Mouse (Mus musculus): ENCODE measurements at regions not wholly inside any gene's neighbourhood (a gene's known extent, or its start where the extent isn't known, plus 50 kb on each side); places are given as distances from the start of the nearest gene placed in this dataset.
"Not testable (repeated sequence)": the region's sequence is repeated elsewhere in the genome, so short reads cannot be mapped to it uniquely, and the experiment has no call there.

DNA sequence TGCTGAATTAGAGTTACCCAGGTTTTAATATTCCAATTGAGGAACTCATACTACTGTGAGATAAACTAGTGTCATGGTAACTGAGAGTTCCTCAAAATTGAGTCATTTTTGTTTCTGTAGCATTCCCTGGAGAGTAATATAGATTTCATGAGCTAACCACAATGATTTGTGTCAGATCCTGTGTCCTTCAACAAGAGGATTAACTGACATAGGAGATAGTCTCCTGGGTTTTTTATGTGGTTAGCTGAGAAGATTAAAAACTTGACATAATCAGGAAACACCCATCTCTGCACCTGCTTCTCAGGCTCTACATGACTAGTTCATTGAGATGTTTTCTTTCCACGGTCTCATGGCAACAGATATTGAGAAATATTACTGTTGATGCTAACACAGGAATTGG is 1001.2 kb downstream of the Adam6a start:
- H3K4me2 ChIP-seq (replicated peaks); DNase-seq (ENCODE audit: low spot score); H3K4me3 ChIP-seq (replicated peaks; ENCODE audit: low read length); H3K4me1 ChIP-seq (replicated peaks; ENCODE audit: control insufficient read depth, insufficient read depth, low read length); H3K27me3 ChIP-seq (ENCODE audit: control insufficient read depth, insufficient read depth, low read length); H3K36me3 ChIP-seq (replicated peaks; ENCODE audit: control insufficient read depth, insufficient read depth); H3K27ac ChIP-seq; ATAC-seq (ENCODE audit: low FRiP score); H3K9ac ChIP-seq: not testable (repeated sequence)
- 63% methylated on average over 1 of the region's 1 CpGs for WGBS
- peaks cover 39% of the 10 kb centered on the region for H3K9me3 ChIP-seq (ENCODE audit: control insufficient read depth, low read length)

DNA sequence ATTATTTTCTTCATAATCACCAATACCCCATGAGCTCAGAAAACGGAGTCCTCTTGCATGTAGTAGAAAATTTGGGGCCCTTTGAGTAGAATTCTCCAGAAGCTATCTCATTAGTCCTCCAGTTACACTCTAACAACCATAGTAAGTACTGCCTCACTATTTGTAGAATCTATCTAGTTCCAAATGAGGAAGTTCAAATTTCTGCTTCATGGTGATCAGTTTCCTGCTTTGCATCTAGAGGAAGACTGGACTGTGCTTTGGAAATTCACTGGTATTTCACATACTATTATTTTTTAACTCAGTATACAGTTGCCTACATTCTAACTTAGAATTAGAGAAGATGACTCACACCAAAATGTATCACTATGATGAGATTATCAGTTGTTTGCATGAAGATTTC is 1018.7 kb downstream of the Adam6a start:
- no peaks in the 10 kb centered on the region for H3K4me1 ChIP-seq (replicated peaks; ENCODE audit: control insufficient read depth, insufficient read depth, low read length)
- no peak overlapping the region for H3K27ac ChIP-seq
- no peaks in the 10 kb centered on the region for H3K36me3 ChIP-seq (replicated peaks; ENCODE audit: control insufficient read depth, insufficient read depth)
- H3K9ac ChIP-seq, result no peak overlapping the region
- ATAC-seq (ENCODE audit: low FRiP score), result no peak
- no peak overlapping the region for H3K4me2 ChIP-seq (replicated peaks)
- H3K4me3 ChIP-seq (replicated peaks; ENCODE audit: low read length), result no peak overlapping the region
- DNase-seq (ENCODE audit: low spot score), result no peak
- no peaks in the 10 kb centered on the region for H3K27me3 ChIP-seq (ENCODE audit: control insufficient read depth, insufficient read depth, low read length)
- 60% methylated on average over 1 of the region's 1 CpGs for WGBS
- H3K9me3 ChIP-seq (ENCODE audit: control insufficient read depth, low read length), result peaks cover 65% of the 10 kb centered on the region; the same call in 1 of the 2 replicates

GRCm38 (mm10) chr12:114562978-114563377 is 1019.3 kb downstream of the Adam6a start:
- Histone ChIP-seq H3K4me1 (replicated peaks; ENCODE audit: control insufficient read depth, insufficient read depth, low read length) (no peaks in the 10 kb centered on the region), H3K4me2 (replicated peaks) (no peak overlapping the region), H3K4me3 (replicated peaks; ENCODE audit: low read length) (no peak overlapping the region), H3K9me3 (ENCODE audit: control insufficient read depth, low read length) (peaks cover 65% of the 10 kb centered on the region; the same call in 1 of the 2 replicates), H3K27ac (no peak overlapping the region), H3K9ac (no peak overlapping the region), H3K36me3 (replicated peaks; ENCODE audit: control insufficient read depth, insufficient read depth) (no peaks in the 10 kb centered on the region), H3K27me3 (ENCODE audit: control insufficient read depth, insufficient read depth, low read length) (no peaks in the 10 kb centered on the region)
- WGBS, result 60% methylated on average over 5 of the region's 5 CpGs
- no peak for ATAC-seq (ENCODE audit: low FRiP score)
- DNase-seq (ENCODE audit: low spot score), result no peak

DNA sequence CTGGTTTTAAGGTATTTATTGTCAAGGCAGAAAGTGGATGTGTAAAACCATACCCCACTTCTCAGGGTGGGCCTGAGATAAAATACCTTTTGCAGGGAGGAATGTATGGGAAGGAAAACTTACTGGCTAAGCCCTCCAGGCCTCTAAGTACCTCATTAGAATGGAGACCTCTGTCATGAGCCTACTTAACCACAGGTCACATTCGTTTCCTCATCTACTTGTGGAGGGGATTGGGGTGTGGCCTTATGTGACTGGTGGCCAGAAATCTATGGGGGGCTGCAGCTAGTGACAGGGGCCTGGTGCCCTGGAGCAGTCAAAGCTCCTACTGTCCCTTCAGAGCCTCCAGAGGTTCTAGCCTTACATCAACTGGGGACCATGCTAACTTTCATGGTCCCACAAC is 1020.0 kb downstream of the Adam6a start:
- Histone ChIP-seq H3K9me3 (ENCODE audit: control insufficient read depth, low read length) (peaks cover 60% of the 10 kb centered on the region; the same call in 1 of the 2 replicates), H3K27me3 (ENCODE audit: control insufficient read depth, insufficient read depth, low read length) (no peaks in the 10 kb centered on the region), H3K9ac (no peak overlapping the region), H3K4me2 (replicated peaks) (no peak overlapping the region), H3K4me1 (replicated peaks; ENCODE audit: control insufficient read depth, insufficient read depth, low read length) (no peaks in the 10 kb centered on the region), H3K36me3 (replicated peaks; ENCODE audit: control insufficient read depth, insufficient read depth) (no peaks in the 10 kb centered on the region), H3K4me3 (replicated peaks; ENCODE audit: low read length) (no peak overlapping the region), H3K27ac (no peak overlapping the region)
- ATAC-seq (ENCODE audit: low FRiP score), result no peak
- no peak for DNase-seq (ENCODE audit: low spot score)
- 62% methylated on average over 1 of the region's 1 CpGs for WGBS

DNA sequence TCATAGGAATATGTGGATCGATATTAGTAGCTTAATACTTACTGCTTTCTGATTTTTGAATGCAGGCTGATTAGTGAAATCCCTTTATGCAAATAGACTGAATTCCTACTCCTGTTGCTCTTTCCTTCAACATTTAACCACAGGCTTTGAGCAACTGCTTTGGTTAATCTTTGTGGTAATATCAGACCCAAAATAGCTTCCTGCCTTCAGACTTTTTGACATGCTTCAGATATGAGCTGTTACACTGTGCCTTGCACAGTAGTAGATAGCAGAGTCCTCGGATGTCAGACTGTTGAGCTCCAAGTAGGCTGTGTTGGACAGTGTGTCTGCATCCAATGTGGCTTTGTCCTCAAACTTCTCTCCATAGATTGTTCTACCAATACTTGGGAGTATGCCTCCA is 1020.6 kb downstream of the Adam6a start:
- no peaks in the 10 kb centered on the region for H3K27me3 ChIP-seq (ENCODE audit: control insufficient read depth, insufficient read depth, low read length)
- H3K4me2 ChIP-seq (replicated peaks), result no peak overlapping the region
- H3K36me3 ChIP-seq (replicated peaks; ENCODE audit: control insufficient read depth, insufficient read depth), result no peaks in the 10 kb centered on the region
- H3K9me3 ChIP-seq (ENCODE audit: control insufficient read depth, low read length), result peaks cover 57% of the 10 kb centered on the region; the same call in 1 of the 2 replicates
- DNase-seq (ENCODE audit: low spot score) (no peak), ATAC-seq (ENCODE audit: low FRiP score) (no peak)
- WGBS, result 71% methylated on average over 2 of the region's 2 CpGs
- no peaks in the 10 kb centered on the region for H3K4me1 ChIP-seq (replicated peaks; ENCODE audit: control insufficient read depth, insufficient read depth, low read length)
- H3K27ac ChIP-seq, result no peak overlapping the region
- no peak overlapping the region for H3K4me3 ChIP-seq (replicated peaks; ENCODE audit: low read length)
- no peak overlapping the region for H3K9ac ChIP-seq

DNA sequence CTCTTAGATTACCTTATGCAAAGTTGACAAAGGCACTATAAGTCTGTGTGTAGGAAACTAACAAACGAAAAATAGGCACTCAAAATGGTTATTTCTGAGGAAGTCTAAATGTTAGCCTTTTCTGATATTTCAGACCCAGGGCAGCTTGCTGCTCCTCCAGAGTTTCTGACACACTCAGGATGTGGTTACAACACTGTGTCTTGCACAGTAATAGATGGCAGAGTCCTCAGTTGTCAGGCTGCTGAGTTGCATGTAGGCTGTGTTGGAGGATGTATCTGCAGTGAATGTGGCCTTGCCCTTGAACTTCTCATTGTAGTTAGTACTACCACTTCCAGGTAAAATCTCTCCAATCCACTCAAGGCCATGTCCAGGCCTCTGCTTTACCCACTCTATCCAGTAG is 1039.7 kb downstream of the Adam6a start:
- Histone ChIP-seq H3K4me2 (replicated peaks) (no peak overlapping the region), H3K27ac (no peak overlapping the region), H3K27me3 (ENCODE audit: control insufficient read depth, insufficient read depth, low read length) (no peaks in the 10 kb centered on the region), H3K4me1 (replicated peaks; ENCODE audit: control insufficient read depth, insufficient read depth, low read length) (no peaks in the 10 kb centered on the region), H3K4me3 (replicated peaks; ENCODE audit: low read length) (no peak overlapping the region), H3K36me3 (replicated peaks; ENCODE audit: control insufficient read depth, insufficient read depth) (no peaks in the 10 kb centered on the region), H3K9me3 (ENCODE audit: control insufficient read depth, low read length) (peaks cover 55% of the 10 kb centered on the region), H3K9ac (no peak overlapping the region)
- DNase-seq (ENCODE audit: low spot score) (no peak), ATAC-seq (ENCODE audit: low FRiP score) (no peak)
- WGBS, result 67% methylated on average over 1 of the region's 1 CpGs

- Histone ChIP-seq H3K4me2 (replicated peaks) (no peak overlapping the region), H3K9me3 (ENCODE audit: control insufficient read depth, low read length) (peaks cover 42% of the 10 kb centered on the region), H3K4me3 (replicated peaks; ENCODE audit: low read length) (no peak overlapping the region), H3K36me3 (replicated peaks; ENCODE audit: control insufficient read depth, insufficient read depth) (no peaks in the 10 kb centered on the region), H3K4me1 (replicated peaks; ENCODE audit: control insufficient read depth, insufficient read depth, low read length) (no peaks in the 10 kb centered on the region), H3K27ac (no peak overlapping the region), H3K9ac (no peak overlapping the region), H3K27me3 (ENCODE audit: control insufficient read depth, insufficient read depth, low read length) (no peaks in the 10 kb centered on the region)
- DNase-seq (ENCODE audit: low spot score) (no peak), ATAC-seq (ENCODE audit: low FRiP score) (no peak)
- WGBS, result 65% methylated on average over 2 of the region's 2 CpGs
Observed at GRCm38 (mm10) chr12:114587227-114587626, 1043.5 kb downstream of the Adam6a start.

DNA sequence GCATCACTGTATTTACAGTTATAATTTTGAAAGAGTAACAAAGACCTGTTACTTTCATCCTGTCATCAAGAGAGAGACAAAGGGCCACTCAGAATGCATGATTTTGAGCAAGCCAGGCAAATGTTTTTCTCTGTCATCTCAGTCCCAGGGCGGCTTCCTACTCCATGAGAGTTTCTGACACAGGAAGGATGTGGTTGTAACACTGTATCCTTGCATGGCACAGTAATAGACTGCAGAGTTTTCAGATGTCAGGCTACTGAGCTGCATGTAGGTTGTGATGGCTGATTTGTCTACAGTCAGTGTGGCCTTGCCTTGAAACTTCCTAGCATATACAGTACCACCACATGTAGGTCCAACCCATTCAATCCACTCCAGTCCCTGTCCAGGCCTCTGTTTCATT is 1054.0 kb downstream of the Adam6a start:
- H3K9ac ChIP-seq, result no peak overlapping the region
- WGBS, result 68% methylated on average over 1 of the region's 1 CpGs
- no peaks in the 10 kb centered on the region for H3K36me3 ChIP-seq (replicated peaks; ENCODE audit: control insufficient read depth, insufficient read depth)
- no peaks in the 10 kb centered on the region for H3K4me1 ChIP-seq (replicated peaks; ENCODE audit: control insufficient read depth, insufficient read depth, low read length)
- no peak overlapping the region for H3K4me2 ChIP-seq (replicated peaks)
- H3K27me3 ChIP-seq (ENCODE audit: control insufficient read depth, insufficient read depth, low read length), result no peaks in the 10 kb centered on the region
- no peak for DNase-seq (ENCODE audit: low spot score)
- no peak overlapping the region for H3K4me3 ChIP-seq (replicated peaks; ENCODE audit: low read length)
- H3K27ac ChIP-seq, result no peak overlapping the region
- ATAC-seq (ENCODE audit: low FRiP score), result no peak
- H3K9me3 ChIP-seq (ENCODE audit: control insufficient read depth, low read length), result peaks cover 34% of the 10 kb centered on the region

DNA sequence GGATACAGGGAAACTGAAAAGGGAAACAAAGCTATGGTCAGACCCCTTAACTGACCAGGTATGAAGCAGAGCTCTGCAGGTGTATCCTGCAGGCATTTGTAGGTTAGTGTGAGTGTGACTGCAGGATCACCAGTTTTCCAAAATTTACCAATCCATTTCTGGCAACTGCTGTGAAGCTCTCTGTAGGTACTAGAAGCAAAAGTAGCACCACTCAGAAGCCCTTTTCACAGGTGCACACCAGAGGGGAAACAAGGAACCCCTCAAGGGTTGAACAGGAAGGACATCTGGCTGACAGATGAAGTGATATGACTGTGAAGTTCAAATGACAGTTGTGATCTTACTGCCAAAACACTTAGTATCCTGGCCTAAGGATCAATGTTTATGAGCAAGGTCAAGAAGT is 1065.5 kb downstream of the Adam6a start:
- no peak for DNase-seq (ENCODE audit: low spot score)
- H3K4me3 ChIP-seq (replicated peaks; ENCODE audit: low read length), result no peak overlapping the region
- H3K4me2 ChIP-seq (replicated peaks), result no peak overlapping the region
- no peak overlapping the region for H3K27ac ChIP-seq
- no peak overlapping the region for H3K9ac ChIP-seq
- no peaks in the 10 kb centered on the region for H3K4me1 ChIP-seq (replicated peaks; ENCODE audit: control insufficient read depth, insufficient read depth, low read length)
- ATAC-seq (ENCODE audit: low FRiP score), result no peak
- no peaks in the 10 kb centered on the region for H3K27me3 ChIP-seq (ENCODE audit: control insufficient read depth, insufficient read depth, low read length)
- H3K9me3 ChIP-seq (ENCODE audit: control insufficient read depth, low read length), result peaks cover 56% of the 10 kb centered on the region
- no peaks in the 10 kb centered on the region for H3K36me3 ChIP-seq (replicated peaks; ENCODE audit: control insufficient read depth, insufficient read depth)

DNA sequence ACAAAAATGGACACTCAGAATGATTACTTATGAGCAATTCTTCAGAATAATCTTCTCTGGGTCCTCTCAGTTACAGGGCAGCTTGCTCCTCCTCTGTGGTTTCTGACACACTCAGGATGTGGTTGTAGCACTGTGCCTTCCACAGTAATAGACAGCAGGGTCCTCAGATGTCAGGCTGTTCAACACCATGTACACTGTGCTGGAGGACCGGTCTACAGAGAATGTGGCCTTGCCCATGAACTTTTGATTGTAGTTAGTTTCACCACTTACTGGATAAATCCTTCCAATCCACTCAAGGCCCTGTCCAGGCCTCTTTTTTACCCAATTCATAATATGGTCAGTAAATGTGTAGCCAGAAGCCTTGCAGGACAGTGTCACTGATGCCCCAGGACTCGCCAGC is 1068.4 kb downstream of the Adam6a start:
- no peak for ATAC-seq (ENCODE audit: low FRiP score)
- Histone ChIP-seq H3K27me3 (ENCODE audit: control insufficient read depth, insufficient read depth, low read length) (no peaks in the 10 kb centered on the region), H3K4me3 (replicated peaks; ENCODE audit: low read length) (no peak overlapping the region), H3K36me3 (replicated peaks; ENCODE audit: control insufficient read depth, insufficient read depth) (no peaks in the 10 kb centered on the region), H3K9ac (no peak overlapping the region), H3K4me1 (replicated peaks; ENCODE audit: control insufficient read depth, insufficient read depth, low read length) (no peaks in the 10 kb centered on the region), H3K9me3 (ENCODE audit: control insufficient read depth, low read length) (peaks cover 51% of the 10 kb centered on the region), H3K27ac (no peak overlapping the region), H3K4me2 (replicated peaks) (no peak overlapping the region)
- DNase-seq (ENCODE audit: low spot score), result no peak
- WGBS, result 81% methylated on average over 2 of the region's 2 CpGs

Measured in hindbrain, embryonic 14.5 days (tissue).